Mouse (Mus musculus): ENCODE measurements around the gene Mms19. TPM values are rescaled to one million over a fixed set of nuclear protein-coding genes. Genes with fewer than 3 reads are reported as not detected.

Mms19 gene
- 7.5 and 9.4 TPM in 2 replicates for polyA plus RNA-seq (2021; fragmentation: Nextera tagmentation)
- long read RNA-seq, experiment 1, full-length matches to known transcripts = 20 of 66 reads
- long read RNA-seq, experiment 1, partial matches to known transcripts = 4 of 66 reads
- long read RNA-seq, experiment 1, other reads (novel, unspliced or antisense) = 42 of 66 reads
- long read RNA-seq, experiment 2, partial matches to known transcripts = 7 of 15 reads
- long read RNA-seq, experiment 2, other reads (novel, unspliced or antisense) = 7 of 15 reads

GRCm38 (mm10) chr19:41980819-41981594, at the start of gene Mms19:
Gene Mms19 (minus strand): TSS chr19:41981157.

GRCm38 (mm10) chr19:41981595-41981927, 604 bp upstream of the Mms19 start, which contains the start of gene Ubtd1:
Gene Ubtd1 (plus strand): TSS chr19:41981763.

GRCm38 (mm10) chr19:41933179-41934086, 47.5 kb downstream of the Mms19 start, which contains the start of the genes Exosc1 and Zdhhc16:
Gene Exosc1 (minus strand): TSS chr19:41933423.
Gene Zdhhc16 (plus strand): TSS chr19:41933480.

DNA sequence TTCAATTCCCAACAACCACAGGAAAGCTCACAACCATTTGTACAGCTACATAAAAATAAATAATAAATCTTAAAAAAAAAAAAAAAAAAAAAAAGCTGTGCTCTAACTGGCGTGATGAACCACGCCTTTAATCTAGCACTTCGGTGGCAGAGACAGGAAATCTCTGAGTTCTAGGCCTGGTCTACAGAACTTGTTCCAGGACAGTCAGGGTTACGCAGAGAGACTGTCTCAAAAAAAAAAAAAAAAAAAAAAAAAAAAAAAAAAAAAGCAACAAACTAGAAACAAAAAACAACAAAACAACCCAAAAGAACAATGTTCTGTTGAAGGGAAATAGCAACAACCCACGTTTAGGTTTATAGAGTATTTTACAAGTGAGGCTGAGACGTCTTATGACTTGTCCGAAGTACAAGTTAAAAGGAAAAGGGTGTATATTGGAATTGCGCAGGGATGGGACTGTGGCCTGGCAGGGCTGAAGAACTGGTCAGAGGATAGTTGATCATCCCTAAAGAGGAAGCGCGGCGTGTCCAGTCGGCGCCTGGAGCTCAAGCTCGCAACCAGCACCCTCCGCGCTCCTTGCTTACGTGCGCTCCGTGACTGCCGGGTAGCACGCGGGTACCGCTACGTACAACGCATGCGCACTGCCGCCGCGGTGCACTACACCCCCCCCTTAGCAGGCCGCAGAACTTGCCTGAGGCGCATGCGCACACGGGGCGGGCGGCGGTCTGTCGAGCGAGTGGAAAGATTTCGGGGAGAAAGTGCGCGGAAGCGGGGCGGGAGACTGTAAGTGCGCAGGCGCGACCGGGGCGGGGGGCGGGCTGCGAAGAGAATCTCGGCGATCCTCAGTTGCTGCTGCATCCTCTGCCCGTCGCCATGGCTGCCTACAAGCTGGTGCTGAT, 69.5 kb downstream of the Mms19 start, which contains the start of gene Pgam1:
Gene Pgam1 (plus strand): TSS at position 746 of the 896 bp plus-strand sequence.

DNA sequence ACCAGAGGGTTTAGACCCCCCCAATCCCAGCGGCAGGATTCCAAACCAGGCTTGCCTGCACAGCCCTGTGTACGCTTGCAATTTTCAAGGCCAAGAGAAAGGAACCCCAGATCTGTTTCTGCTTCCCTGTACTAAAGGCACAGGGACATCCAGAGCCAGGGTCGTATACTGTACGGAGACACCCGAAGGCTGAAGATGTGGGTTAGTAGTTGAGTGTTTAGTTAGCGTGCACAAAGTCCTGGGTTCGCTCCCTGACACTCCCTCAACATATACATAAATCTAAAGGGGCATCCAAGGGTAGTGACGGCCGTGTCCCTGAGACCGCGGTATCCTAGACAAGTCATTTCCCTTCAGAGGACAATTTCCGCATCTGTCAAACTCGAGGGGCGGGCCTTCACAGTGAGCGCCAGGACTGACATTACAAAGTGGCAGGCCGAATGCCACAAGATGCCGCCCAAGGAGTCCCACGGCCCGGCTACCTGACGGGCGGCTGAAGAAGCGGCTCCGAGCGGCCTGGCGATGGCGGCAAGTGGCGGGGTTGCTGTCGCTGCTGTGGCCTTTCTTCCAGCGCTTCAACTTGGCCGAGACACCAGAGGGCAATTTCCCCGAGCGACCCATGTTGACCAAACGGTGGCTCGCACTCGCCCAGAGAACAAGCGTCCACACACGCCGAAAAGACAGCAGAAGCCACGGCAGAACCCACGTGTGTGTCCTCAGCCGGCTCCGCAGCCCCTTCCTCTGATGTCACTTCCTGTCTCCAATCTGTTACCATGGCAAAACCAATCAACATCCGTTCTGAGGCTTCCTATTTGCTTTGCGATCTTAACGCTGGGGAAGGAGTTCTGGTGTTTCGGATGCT, 85.3 kb downstream of the Mms19 start, which contains the start of gene Rrp12:
Gene Rrp12 (minus strand): TSS at position 714 of the 859 bp plus-strand sequence.

Other genes starting within 250 kb of the Mms19 start
- gene Slit1, start 237.5 kb downstream of the Mms19 start, polyA plus RNA-seq (2021; fragmentation: Nextera tagmentation) = 7.8 and 9.1 TPM in 2 replicates
- 0.88 and 1.3 TPM in 2 replicates for gene Arhgap19, start 179.1 kb downstream of the Mms19 start, polyA plus RNA-seq (2021; fragmentation: Nextera tagmentation)
- 38.8 and 67.3 TPM in 2 replicates for gene Frat1, start 151.2 kb downstream of the Mms19 start, polyA plus RNA-seq (2021; fragmentation: Nextera tagmentation)
- 0.47 and 2.9 TPM in 2 replicates for gene Frat2, start 133.0 kb downstream of the Mms19 start, polyA plus RNA-seq (2021; fragmentation: Nextera tagmentation)
- gene Rrp12, start 85.0 kb downstream of the Mms19 start, polyA plus RNA-seq (2021; fragmentation: Nextera tagmentation) = 9.4 and 10.5 TPM in 2 replicates
- gene Pgam1, start 69.2 kb downstream of the Mms19 start, polyA plus RNA-seq (2021; fragmentation: Nextera tagmentation) = 796 and 831 TPM in 2 replicates
- gene Exosc1, start 47.7 kb downstream of the Mms19 start, polyA plus RNA-seq (2021; fragmentation: Nextera tagmentation) = 47.8 and 54.7 TPM in 2 replicates
- gene Zdhhc16, start 47.7 kb downstream of the Mms19 start, polyA plus RNA-seq (2021; fragmentation: Nextera tagmentation) = 33.6 and 40.0 TPM in 2 replicates
- gene Ubtd1, start 606 bp upstream of the Mms19 start, polyA plus RNA-seq (2021; fragmentation: Nextera tagmentation) = 4.6 and 7.3 TPM in 2 replicates
- 0.73 and 0.74 TPM in 2 replicates for gene Ankrd2, start 54.8 kb upstream of the Mms19 start, polyA plus RNA-seq (2021; fragmentation: Nextera tagmentation)
- 0.40 and 0.59 TPM in 2 replicates for gene Hoga1, start 64.5 kb upstream of the Mms19 start, polyA plus RNA-seq (2021; fragmentation: Nextera tagmentation)
- gene 4933411K16Rik, start 71.1 kb upstream of the Mms19 start, polyA plus RNA-seq (2021; fragmentation: Nextera tagmentation) = not detected in 2 replicates
- 54.3 and 60.6 TPM in 2 replicates for gene Morn4, start 105.2 kb upstream of the Mms19 start, polyA plus RNA-seq (2021; fragmentation: Nextera tagmentation)
- gene Pi4k2a, start 109.3 kb upstream of the Mms19 start, polyA plus RNA-seq (2021; fragmentation: Nextera tagmentation) = 9.2 and 12.7 TPM in 2 replicates
- gene Avpi1, start 147.9 kb upstream of the Mms19 start, polyA plus RNA-seq (2021; fragmentation: Nextera tagmentation) = 87.6 and 90.4 TPM in 2 replicates
- 0.91 and 1.5 TPM in 2 replicates for gene Marveld1, start 166.2 kb upstream of the Mms19 start, polyA plus RNA-seq (2021; fragmentation: Nextera tagmentation)
- 13.5 and 20.6 TPM in 2 replicates for gene Zfyve27, start 182.8 kb upstream of the Mms19 start, polyA plus RNA-seq (2021; fragmentation: Nextera tagmentation)
- gene Sfrp5, start 221.1 kb upstream of the Mms19 start, polyA plus RNA-seq (2021; fragmentation: Nextera tagmentation) = 0.63 and 0.94 TPM in 2 replicates